Mouse (Mus musculus): Measurements from ENCODE around the gene Gripap1. TPM values are rescaled to one million over a fixed set of nuclear protein-coding genes. Genes with fewer than 3 reads are reported as not detected.
A peak's percentile ranks its signal among the peaks of the same experiment; 100 is the strongest.

Gripap1 gene
- polyA plus RNA-seq, 1 experiment from 2014 or later = 73.9 TPM

GRCm38 (mm10) chrX:7859191-7859753, 69.7 kb downstream of the Gripap1 start:
- no peaks in the 10 kb centered on the region for H3K9me3 ChIP-seq
- WGBS = 84% methylated on average over 3 of the region's 3 CpGs
- no peak for ATAC-seq (ENCODE audit: low FRiP score)
- no peak overlapping the region for H3K4me2 ChIP-seq
- no peak overlapping the region for H3K4me3 ChIP-seq
- no peak overlapping the region for H3K27ac ChIP-seq
- peaks cover 10% of the 10 kb centered on the region for H3K36me3 ChIP-seq
- no peak overlapping the region for H3K9ac ChIP-seq
- no peaks in the 10 kb centered on the region for H3K4me1 ChIP-seq (replicated peaks)
- H3K27me3 ChIP-seq = no peaks in the 10 kb centered on the region

GRCm38 (mm10) chrX:7863181-7863580, 73.6 kb downstream of the Gripap1 start:
- Histone ChIP-seq H3K4me1 (replicated peaks) (no peaks in the 10 kb centered on the region), H3K9me3 (no peaks in the 10 kb centered on the region), H3K4me2 (no peak overlapping the region), H3K36me3 (peaks cover 14% of the 10 kb centered on the region), H3K4me3 (no peak overlapping the region), H3K27ac (no peak overlapping the region), H3K27me3 (no peaks in the 10 kb centered on the region), H3K9ac (no peak overlapping the region)
- 74% methylated on average over 1 of the region's 1 CpGs for WGBS
- no peak for ATAC-seq (ENCODE audit: low FRiP score)

- H3K27ac ChIP-seq = no peak overlapping the region
- H3K36me3 ChIP-seq = peaks cover 11% of the 10 kb centered on the region
- H3K4me3 ChIP-seq = no peak overlapping the region
- no peaks in the 10 kb centered on the region for H3K9me3 ChIP-seq
- no peak overlapping the region for H3K4me2 ChIP-seq
- H3K9ac ChIP-seq = no peak overlapping the region
- WGBS = 79% methylated on average over 3 of the region's 3 CpGs
- no peaks in the 10 kb centered on the region for H3K4me1 ChIP-seq (replicated peaks)
- no peaks in the 10 kb centered on the region for H3K27me3 ChIP-seq
- ATAC-seq (ENCODE audit: low FRiP score) = no peak
Measured at GRCm38 (mm10) chrX:7864551-7864950, 75.0 kb downstream of the Gripap1 start.

GRCm38 (mm10) chrX:7865343-7865742, 75.8 kb downstream of the Gripap1 start:
- no peaks in the 10 kb centered on the region for H3K9me3 ChIP-seq
- no peak overlapping the region for H3K4me3 ChIP-seq
- H3K27me3 ChIP-seq = no peaks in the 10 kb centered on the region
- no peaks in the 10 kb centered on the region for H3K4me1 ChIP-seq (replicated peaks)
- H3K36me3 ChIP-seq = peaks cover 7% of the 10 kb centered on the region
- no peak overlapping the region for H3K27ac ChIP-seq
- WGBS = 66% methylated on average over 2 of the region's 2 CpGs
- ATAC-seq (ENCODE audit: low FRiP score) = no peak
- no peak overlapping the region for H3K9ac ChIP-seq
- H3K4me2 ChIP-seq = no peak overlapping the region

- 70% methylated on average over 2 of the region's 2 CpGs for WGBS
- no peak overlapping the region for H3K27ac ChIP-seq
- H3K36me3 ChIP-seq = peaks cover 7% of the 10 kb centered on the region
- no peak overlapping the region for H3K4me2 ChIP-seq
- no peak for ATAC-seq (ENCODE audit: low FRiP score)
- H3K9ac ChIP-seq = no peak overlapping the region
- no peak overlapping the region for H3K4me3 ChIP-seq
- no peaks in the 10 kb centered on the region for H3K4me1 ChIP-seq (replicated peaks)
- no peaks in the 10 kb centered on the region for H3K27me3 ChIP-seq
- no peaks in the 10 kb centered on the region for H3K9me3 ChIP-seq
Measured at GRCm38 (mm10) chrX:7865786-7866185, 76.2 kb downstream of the Gripap1 start.

GRCm38 (mm10) chrX:7867141-7867540, 77.6 kb downstream of the Gripap1 start:
- no peak overlapping the region for H3K27ac ChIP-seq
- 100% methylated on average over 1 of the region's 1 CpGs for WGBS
- H3K9me3 ChIP-seq = no peaks in the 10 kb centered on the region
- no peak overlapping the region for H3K4me2 ChIP-seq
- H3K36me3 ChIP-seq = peaks cover 8% of the 10 kb centered on the region
- ATAC-seq (ENCODE audit: low FRiP score) = no peak
- H3K27me3 ChIP-seq = no peaks in the 10 kb centered on the region
- no peaks in the 10 kb centered on the region for H3K4me1 ChIP-seq (replicated peaks)
- H3K9ac ChIP-seq = no peak overlapping the region
- H3K4me3 ChIP-seq = no peak overlapping the region

- no peak overlapping the region for H3K4me2 ChIP-seq
- H3K27me3 ChIP-seq = no peaks in the 10 kb centered on the region
- no peaks in the 10 kb centered on the region for H3K4me1 ChIP-seq (replicated peaks)
- no peaks in the 10 kb centered on the region for H3K9me3 ChIP-seq
- no peak for ATAC-seq (ENCODE audit: low FRiP score)
- WGBS = 41% methylated on average over 2 of the region's 2 CpGs
- H3K9ac ChIP-seq = no peak overlapping the region
- no peak overlapping the region for H3K27ac ChIP-seq
- no peak overlapping the region for H3K4me3 ChIP-seq
- H3K36me3 ChIP-seq = peaks cover 21% of the 10 kb centered on the region
Measured at GRCm38 (mm10) chrX:7868506-7868905, 78.9 kb downstream of the Gripap1 start.

- H3K9me3 ChIP-seq = no peaks in the 10 kb centered on the region
- 42% methylated on average over 3 of the region's 3 CpGs for WGBS
- H3K4me3 ChIP-seq = no peak overlapping the region
- no peaks in the 10 kb centered on the region for H3K27me3 ChIP-seq
- no peaks in the 10 kb centered on the region for H3K4me1 ChIP-seq (replicated peaks)
- H3K4me2 ChIP-seq = no peak overlapping the region
- no peak for ATAC-seq (ENCODE audit: low FRiP score)
- H3K9ac ChIP-seq = no peak overlapping the region
- no peak overlapping the region for H3K27ac ChIP-seq
- peaks cover 31% of the 10 kb centered on the region for H3K36me3 ChIP-seq
Measured at GRCm38 (mm10) chrX:7869826-7870225, 80.3 kb downstream of the Gripap1 start.

MicroRNAs encoded within 50 kb of the gene (microRNA counts, 519-probe panel; counts per million panel counts)
- 3,598 counts per million, percentile 48 among the panel's probes with 10 or more counts for microRNA mmu-miR-1198

Small RNA genes lying within 50 kb of the gene (microRNA-seq; reads per million reads assigned to microRNA genes)
- 38.9 reads per million, percentile 38 among the genes with 10 or more reads in this experiment for gene Mir1198

Other genes starting within 250 kb of the Gripap1 start
- gene Foxp3, start 216.1 kb upstream of the Gripap1 start, polyA plus RNA-seq (2015; fragmentation: Nextera tagmentation; extraction: Ambion mirVana) = 0.21 TPM in 1 of 2 replicates, not detected in the other
- 4.4 and 5.2 TPM in 2 replicates for gene Ppp1r3f, start 215.5 kb upstream of the Gripap1 start, polyA plus RNA-seq (2015; fragmentation: Nextera tagmentation; extraction: Ambion mirVana)
- 29.6 and 32.0 TPM in 2 replicates for gene Ccdc22, start 184.2 kb upstream of the Gripap1 start, polyA plus RNA-seq (2015; fragmentation: Nextera tagmentation; extraction: Ambion mirVana)
- 0.13 TPM in 1 of 2 replicates, not detected in the other for gene Cacna1f, start 182.7 kb upstream of the Gripap1 start, polyA plus RNA-seq (2015; fragmentation: Nextera tagmentation; extraction: Ambion mirVana)
- 108 and 115 TPM in 2 replicates for gene Syp, start 151.3 kb upstream of the Gripap1 start, polyA plus RNA-seq (2015; fragmentation: Nextera tagmentation; extraction: Ambion mirVana)
- 1.4 and 1.8 TPM in 2 replicates for gene Prickle3, start 132.5 kb upstream of the Gripap1 start, polyA plus RNA-seq (2015; fragmentation: Nextera tagmentation; extraction: Ambion mirVana)
- gene Plp2, start 118.4 kb upstream of the Gripap1 start, polyA plus RNA-seq (2015; fragmentation: Nextera tagmentation; extraction: Ambion mirVana) = 23.8 and 25.1 TPM in 2 replicates
- gene Magix, start 108.5 kb upstream of the Gripap1 start, polyA plus RNA-seq (2015; fragmentation: Nextera tagmentation; extraction: Ambion mirVana) = 0.09 TPM in 1 of 2 replicates, not detected in the other
- 43.0 and 46.3 TPM in 2 replicates for gene Gpkow, start 92.6 kb upstream of the Gripap1 start, polyA plus RNA-seq (2015; fragmentation: Nextera tagmentation; extraction: Ambion mirVana)
- 32.2 and 32.4 TPM in 2 replicates for gene Wdr45, start 75.4 kb upstream of the Gripap1 start, polyA plus RNA-seq (2015; fragmentation: Nextera tagmentation; extraction: Ambion mirVana)
- 0.60 TPM in 1 of 2 replicates, not detected in the other for gene Gm45208, start 67.5 kb upstream of the Gripap1 start, polyA plus RNA-seq (2015; fragmentation: Nextera tagmentation; extraction: Ambion mirVana)
- gene Praf2, start 61.3 kb upstream of the Gripap1 start, polyA plus RNA-seq (2015; fragmentation: Nextera tagmentation; extraction: Ambion mirVana) = 113 TPM in 2 replicates
- 53.9 and 55.5 TPM in 2 replicates for gene Ccdc120, start 38.9 kb upstream of the Gripap1 start, polyA plus RNA-seq (2015; fragmentation: Nextera tagmentation; extraction: Ambion mirVana)
- 24.8 and 25.5 TPM in 2 replicates for gene Tfe3, start 27.2 kb upstream of the Gripap1 start, polyA plus RNA-seq (2015; fragmentation: Nextera tagmentation; extraction: Ambion mirVana)
- gene Kcnd1, start 32.5 kb downstream of the Gripap1 start, polyA plus RNA-seq (2015; fragmentation: Nextera tagmentation; extraction: Ambion mirVana) = 2.5 and 3.0 TPM in 2 replicates
- gene Otud5, start 51.6 kb downstream of the Gripap1 start, polyA plus RNA-seq (2015; fragmentation: Nextera tagmentation; extraction: Ambion mirVana) = 44.2 and 48.3 TPM in 2 replicates
- gene Pim2, start 88.5 kb downstream of the Gripap1 start, polyA plus RNA-seq (2015; fragmentation: Nextera tagmentation; extraction: Ambion mirVana) = 16.0 and 18.7 TPM in 2 replicates
- gene Slc35a2, start 94.3 kb downstream of the Gripap1 start, polyA plus RNA-seq (2015; fragmentation: Nextera tagmentation; extraction: Ambion mirVana) = 40.9 and 42.3 TPM in 2 replicates
- 214 and 222 TPM in 2 replicates for gene Pqbp1, start 109.5 kb downstream of the Gripap1 start, polyA plus RNA-seq (2015; fragmentation: Nextera tagmentation; extraction: Ambion mirVana)
- gene Timm17b, start 109.6 kb downstream of the Gripap1 start, polyA plus RNA-seq (2015; fragmentation: Nextera tagmentation; extraction: Ambion mirVana) = 159 and 162 TPM in 2 replicates
- not detected in 2 replicates for gene Gm10491, start 118.1 kb downstream of the Gripap1 start, polyA plus RNA-seq (2015; fragmentation: Nextera tagmentation; extraction: Ambion mirVana)
- not detected in 2 replicates for gene Gm10490, start 119.8 kb downstream of the Gripap1 start, polyA plus RNA-seq (2015; fragmentation: Nextera tagmentation; extraction: Ambion mirVana)
- gene Pcsk1n, start 130.1 kb downstream of the Gripap1 start, polyA plus RNA-seq (2015; fragmentation: Nextera tagmentation; extraction: Ambion mirVana) = 223 and 225 TPM in 2 replicates
- 0.16 TPM in 1 of 2 replicates, not detected in the other for gene Eras, start 138.8 kb downstream of the Gripap1 start, polyA plus RNA-seq (2015; fragmentation: Nextera tagmentation; extraction: Ambion mirVana)
- gene Hdac6, start 158.1 kb downstream of the Gripap1 start, polyA plus RNA-seq (2015; fragmentation: Nextera tagmentation; extraction: Ambion mirVana) = 65.1 and 66.1 TPM in 2 replicates
- 0.23 and 0.29 TPM in 2 replicates for gene Gata1, start 188.3 kb downstream of the Gripap1 start, polyA plus RNA-seq (2015; fragmentation: Nextera tagmentation; extraction: Ambion mirVana)
- 0.31 and 0.53 TPM in 2 replicates for gene Glod5, start 228.7 kb downstream of the Gripap1 start, polyA plus RNA-seq (2015; fragmentation: Nextera tagmentation; extraction: Ambion mirVana)